Mouse (Mus musculus) heart, adult 2 months (tissue): ENCODE measurements around the gene Esp1. TPM values are rescaled to one million over a fixed set of nuclear protein-coding genes. Genes with fewer than 3 reads are reported as not detected.
"Not testable (repeated sequence)": the region's sequence is repeated elsewhere in the genome, so short reads cannot be mapped to it uniquely, and the experiment has no call there.

Experiments
- DNase-seq, 2 experiments: peaks; one replicate each; pipeline ENCODE4 v3.0.0; 2021
- H3K27ac ChIP-seq: fragments of 200-600 bp; 2 replicates; pipeline ENCODE4 v1.8.1; 2022
- H3K27me3 ChIP-seq: fragments of 200-500 bp; 2 replicates; pipeline ENCODE4 v1.6.1; 2012; ENCODE audit warnings: mild to moderate bottlenecking, low read length, inconsistent platforms, mixed read lengths; ENCODE audit not compliant: control insufficient read depth, insufficient read depth
- H3K36me3 ChIP-seq: fragments of 200-500 bp; 2 replicates; pipeline ENCODE4 v1.6.1; 2012; ENCODE audit warnings: low read length, inconsistent platforms; ENCODE audit not compliant: control insufficient read depth, insufficient read depth
- H3K4me1 ChIP-seq: fragments of 200-500 bp; 2 replicates; pipeline ENCODE4 v1.6.1; 2011; ENCODE audit warnings: low read length; ENCODE audit not compliant: control insufficient read depth, insufficient read depth
- H3K4me3 ChIP-seq: fragments of 200-600 bp; 2 replicates; pipeline ENCODE4 v1.8.1; 2022
- H3K79me2 ChIP-seq: fragments of 200-500 bp; replicated peaks from 2 replicates; pipeline ENCODE4 v1.6.1; 2012; ENCODE audit warnings: mild to moderate bottlenecking, inconsistent platforms, low read length, moderate library complexity, mixed read lengths; ENCODE audit not compliant: control insufficient read depth, insufficient read depth
- H3K9ac ChIP-seq: fragments of 200-500 bp; 2 replicates; pipeline ENCODE4 v1.6.1; 2012; ENCODE audit warnings: low read depth, mild to moderate bottlenecking, control low read depth, inconsistent platforms, low read length, mixed read lengths
- CTCF ChIP-seq: fragments of 200-600 bp; IDR thresholded peaks from 2 replicates; pipeline ENCODE4 v1.8.1; 2022; ENCODE audit warnings: antibody characterized with exemption, mild to moderate bottlenecking, moderate library complexity
- EP300 ChIP-seq: fragments of 200-500 bp; IDR thresholded peaks from 2 replicates; pipeline ENCODE4 v1.6.1; 2011; ENCODE audit warnings: low read depth, low read length, control low read depth; ENCODE audit not compliant: insufficient read depth
- POLR2A ChIP-seq: fragments of 200-500 bp; IDR thresholded peaks from 2 replicates; pipeline ENCODE4 v1.6.1; 2011; ENCODE audit warnings: mild to moderate bottlenecking, low read depth, low read length, control low read depth; ENCODE audit not compliant: insufficient read depth
- WGBS: fragments of 180-500 bp; shearing (Covaris S2); methylation state at CpG from one replicate; pipeline ENCODE4 v1.1.7; 2018; 5-methylcytosine and 5-hydroxymethylcytosine counted together
- intact Hi-C: fragments of 180-260 bp; cut with DNase I; formaldehyde crosslinking; loops from one replicate; pipeline ENCODE4 v1.15.1; 2025
- long read RNA-seq: library from polyadenylated mRNA; stranded (forward); transcript quantifications from one replicate; pipeline ENCODE4 v2.0.0, GENCODE M21; 2021
- polyA plus RNA-seq: library from polyadenylated mRNA; depleted of rRNA; stranded (reverse); fragments of >200 nt; gene quantifications from 2 replicates; pipeline ENCODE4 v1.2.3, GENCODE M21; 2012; rRNA removed
- total RNA-seq, 2 experiments: library from RNA; stranded (reverse); gene quantifications; 2 replicates each; pipeline ENCODE4 v1.2.3; 2021

Gene Esp1
- total RNA-seq (not detected), polyA plus RNA-seq (not detected in 2 replicates)
- long read RNA-seq = 0 reads

- WGBS = 70% methylated on average over 2 of the region's 2 CpGs
- no peaks in the 10 kb centered on the region for H3K4me1 ChIP-seq
- TF ChIP-seq EP300 (no peak), CTCF (no peak), POLR2A (no peak)
- H3K79me2 ChIP-seq = no peaks in the 10 kb centered on the region
- no peak within 1 kb of the TSS for H3K4me3 ChIP-seq
- no peak within 1 kb of the TSS for H3K27ac ChIP-seq
- no peaks in the 10 kb centered on the region for H3K27me3 ChIP-seq
- H3K36me3 ChIP-seq = no peaks in the 10 kb centered on the region
- no peak for DNase-seq
- H3K9ac ChIP-seq = no peak within 1 kb of the TSS
- intact Hi-C loops = no loop called here
Measured at GRCm38 (mm10) chr17:40726820-40727219, at the start of gene Esp1. Gene Esp1 (plus strand): TSS chr17:40727120.

GRCm38 (mm10) chr17:40716273-40716672 is 10.6 kb upstream of the Esp1 start:
- H3K79me2 ChIP-seq = no peaks in the 10 kb centered on the region
- H3K9ac ChIP-seq = no peak overlapping the region
- TF ChIP-seq EP300 (no peak), POLR2A (no peak)
- H3K4me1 ChIP-seq = no peaks in the 10 kb centered on the region
- H3K4me3 ChIP-seq = no peak overlapping the region
- no peak overlapping the region for H3K27ac ChIP-seq
- no peaks in the 10 kb centered on the region for H3K27me3 ChIP-seq
- intact Hi-C loops = no loop called here
- H3K36me3 ChIP-seq = no peaks in the 10 kb centered on the region
- DNase-seq = no peak

DNA sequence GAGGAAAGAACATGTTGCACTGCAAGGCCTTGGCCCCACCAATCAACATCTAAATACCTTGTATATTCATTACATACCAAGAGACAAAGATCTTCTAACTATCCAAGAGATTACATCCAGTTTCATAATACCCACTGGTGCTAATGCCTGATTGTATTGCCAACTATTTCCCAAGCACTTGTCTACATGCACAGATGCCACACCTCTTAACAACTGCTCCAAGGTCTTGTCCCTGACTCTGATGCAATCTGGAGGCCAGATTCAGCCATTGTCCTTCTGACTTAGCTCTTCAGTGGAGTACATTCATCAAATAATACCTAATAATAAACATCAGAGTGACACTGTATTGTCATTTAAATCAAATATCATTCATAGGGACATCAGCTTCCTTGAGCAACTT is 9.9 kb upstream of the Esp1 start:
- H3K9ac ChIP-seq, H3K27ac ChIP-seq, H3K27me3 ChIP-seq, H3K79me2 ChIP-seq, DNase-seq, H3K4me1 ChIP-seq, H3K4me3 ChIP-seq, H3K36me3 ChIP-seq, intact Hi-C loops: not testable (repeated sequence)

- H3K9ac ChIP-seq = no peak overlapping the region
- intact Hi-C loops = no loop called here
- TF ChIP-seq CTCF (no peak), EP300 (no peak), POLR2A (no peak)
Measured at GRCm38 (mm10) chr17:40731296-40731695, 4.4 kb downstream of the Esp1 start.

GRCm38 (mm10) chr17:40731724-40732123 is 4.8 kb downstream of the Esp1 start:
- no peaks in the 10 kb centered on the region for H3K36me3 ChIP-seq
- DNase-seq = no peak
- no peak overlapping the region for H3K9ac ChIP-seq
- no peaks in the 10 kb centered on the region for H3K27me3 ChIP-seq
- no peak overlapping the region for H3K4me3 ChIP-seq
- TF ChIP-seq POLR2A = no peak
- TF ChIP-seq CTCF = no peak
- no peaks in the 10 kb centered on the region for H3K79me2 ChIP-seq
- H3K4me1 ChIP-seq = no peaks in the 10 kb centered on the region
- intact Hi-C loops = no loop called here
- no peak overlapping the region for H3K27ac ChIP-seq
- WGBS = 40% methylated on average over 4 of the region's 4 CpGs

More at GRCm38 (mm10) chr17:40731296-40731695, 4.4 kb downstream of the Esp1 start:
- H3K27me3 ChIP-seq = no peaks in the 10 kb centered on the region
- H3K27ac ChIP-seq = no peak overlapping the region
- DNase-seq = no peak
- WGBS = 52% methylated on average over 2 of the region's 2 CpGs
- no peaks in the 10 kb centered on the region for H3K36me3 ChIP-seq
- no peak overlapping the region for H3K4me3 ChIP-seq
- no peaks in the 10 kb centered on the region for H3K79me2 ChIP-seq
- no peaks in the 10 kb centered on the region for H3K4me1 ChIP-seq

- WGBS = 64% methylated on average over 4 of the region's 4 CpGs
- DNase-seq = no peak
- TF ChIP-seq CTCF (no peak), POLR2A (no peak), EP300 (no peak)
- intact Hi-C loops = no loop called here
- Histone ChIP-seq H3K79me2 (no peaks in the 10 kb centered on the region), H3K36me3 (no peaks in the 10 kb centered on the region), H3K4me1 (no peaks in the 10 kb centered on the region), H3K27me3 (no peaks in the 10 kb centered on the region), H3K9ac (no peak overlapping the region), H3K27ac (no peak overlapping the region), H3K4me3 (no peak overlapping the region)
Measured at GRCm38 (mm10) chr17:40763662-40764061, 36.7 kb downstream of the Esp1 start.

- Histone ChIP-seq H3K27ac (no peak overlapping the region), H3K79me2 (no peaks in the 10 kb centered on the region), H3K4me3 (no peak overlapping the region), H3K4me1 (no peaks in the 10 kb centered on the region), H3K36me3 (no peaks in the 10 kb centered on the region), H3K9ac (no peak overlapping the region), H3K27me3 (no peaks in the 10 kb centered on the region)
- DNase-seq = no peak
- intact Hi-C loops = no loop called here
- 57% methylated on average over 1 of the region's 1 CpGs for WGBS
- TF ChIP-seq EP300 (no peak), POLR2A (no peak), CTCF (no peak)
Measured at GRCm38 (mm10) chr17:40767120-40767519, 40.2 kb downstream of the Esp1 start.

Other genes starting within 250 kb of the Esp1 start
- not detected for gene Esp8, start 207.1 kb upstream of the Esp1 start, total RNA-seq
- gene Esp8, start 207.1 kb upstream of the Esp1 start, polyA plus RNA-seq = not detected in 2 replicates
- gene Esp6, start 165.6 kb upstream of the Esp1 start, total RNA-seq = not detected
- not detected in 2 replicates for gene Esp6, start 165.6 kb upstream of the Esp1 start, polyA plus RNA-seq
- gene Esp4, start 128.5 kb upstream of the Esp1 start, total RNA-seq = not detected
- not detected in 2 replicates for gene Esp4, start 128.5 kb upstream of the Esp1 start, polyA plus RNA-seq
- gene Esp3, start 95.0 kb upstream of the Esp1 start, total RNA-seq = not detected
- not detected in 2 replicates for gene Esp3, start 95.0 kb upstream of the Esp1 start, polyA plus RNA-seq
- not detected for gene Crisp2, start 79.9 kb downstream of the Esp1 start, total RNA-seq
- gene Crisp2, start 79.9 kb downstream of the Esp1 start, polyA plus RNA-seq = 0.10 and 0.56 TPM in 2 replicates
- under 1 TPM; 0.21 to 0.55 TPM for gene Rhag, start 84.0 kb downstream of the Esp1 start, total RNA-seq
- gene Rhag, start 84.0 kb downstream of the Esp1 start, polyA plus RNA-seq = 0.08 and 0.09 TPM in 2 replicates
- gene 9130008F23Rik, start 153.4 kb downstream of the Esp1 start, total RNA-seq = under 1 TPM; 0.30 to 0.65 TPM
- 0.97 and 1.1 TPM in 2 replicates for gene 9130008F23Rik, start 153.4 kb downstream of the Esp1 start, polyA plus RNA-seq
- gene Glyatl3, start 187.2 kb downstream of the Esp1 start, total RNA-seq = not detected
- gene Glyatl3, start 187.2 kb downstream of the Esp1 start, polyA plus RNA-seq = not detected in 2 replicates
- 100 to 1,000 TPM; 146 to 171 TPM for gene Mut, start 207.6 kb downstream of the Esp1 start, total RNA-seq
- gene Mut, start 207.6 kb downstream of the Esp1 start, polyA plus RNA-seq = 30.8 and 56.6 TPM in 2 replicates
- 1 to 10 TPM; 5.4 to 7.3 TPM for gene Cenpq, start 207.9 kb downstream of the Esp1 start, total RNA-seq
- 1.5 and 2.3 TPM in 2 replicates for gene Cenpq, start 207.9 kb downstream of the Esp1 start, polyA plus RNA-seq